Mouse (Mus musculus) forebrain, postnatal 0 days (tissue): Measurements from ENCODE around the gene Gm28038. TPM values are rescaled to one million over a fixed set of nuclear protein-coding genes. Genes with fewer than 3 reads are reported as not detected.

Experiments
- ATAC-seq: fragments of 200-750 bp; cut with Nextera tagmentation; 2 replicates; pipeline ENCODE4 v1.8.0; 2017; ENCODE audit warnings: mild to moderate bottlenecking, moderate library complexity
- DNase-seq: peaks from one replicate; pipeline ENCODE4 v3.0.0-alpha.2; 2015
- H3K27ac ChIP-seq: fragments of 300-500 bp; sonication (generic); 2 replicates; pipeline ENCODE4 v1.5.1; 2014; ENCODE audit warnings: low read depth, mild to moderate bottlenecking, antibody characterized with exemption, low read length, moderate library complexity, mixed read lengths
- H3K27me3 ChIP-seq: fragments of 300-500 bp; sonication (generic); 2 replicates; pipeline ENCODE4 v1.6.1; 2014; ENCODE audit warnings: mild to moderate bottlenecking, low read length, mixed read lengths; ENCODE audit not compliant: insufficient read depth
- H3K36me3 ChIP-seq: fragments of 300-500 bp; sonication (generic); 2 replicates; pipeline ENCODE4 v1.6.1; 2014; ENCODE audit warnings: mild to moderate bottlenecking, moderate library complexity; ENCODE audit not compliant: insufficient read depth
- H3K4me1 ChIP-seq: fragments of 300-500 bp; sonication (generic); 2 replicates; pipeline ENCODE4 v1.6.1; 2014; ENCODE audit warnings: antibody characterized with exemption; ENCODE audit not compliant: insufficient read depth
- H3K4me2 ChIP-seq: fragments of 300-500 bp; sonication (generic); 2 replicates; pipeline ENCODE4 v1.6.1; 2014; ENCODE audit warnings: low read depth, mild to moderate bottlenecking, moderate library complexity
- H3K4me3 ChIP-seq: fragments of 300-500 bp; sonication (generic); 2 replicates; pipeline ENCODE4 v1.5.1; 2014; ENCODE audit warnings: low read depth, low read length, mixed read lengths
- H3K9ac ChIP-seq: fragments of 300-500 bp; sonication (generic); 2 replicates; pipeline ENCODE4 v1.6.1; 2014; ENCODE audit warnings: mild to moderate bottlenecking
- H3K9me3 ChIP-seq: fragments of 300-500 bp; sonication (generic); 2 replicates; pipeline ENCODE4 v1.6.1; 2016; ENCODE audit warnings: low read length
- CTCF ChIP-seq: sonication (generic); IDR thresholded peaks from 2 replicates; pipeline ENCODE4 v1.5.1; 2016; ENCODE audit warnings: antibody characterized with exemption, control low read depth, low read depth
- WGBS: fragments of 180-500 bp; shearing (Covaris S2); extraction: QIAGEN DNeasy Blood & Tissue Kit; methylation state at CpG from one replicate; pipeline ENCODE4 v1.1.7; 2014; 5-methylcytosine and 5-hydroxymethylcytosine counted together
- polyA plus RNA-seq: library from polyadenylated mRNA; unstranded; fragments of >200 nt; fragmentation: Nextera tagmentation; extraction: Ambion mirVana; gene quantifications from 2 replicates; pipeline ENCODE4 v1.2.1, GENCODE M21; 2015
- total RNA-seq: library from RNA; depleted of rRNA; stranded (reverse); fragments of >200 nt; gene quantifications from 2 replicates; pipeline ENCODE4 v1.2.3, GENCODE M21; 2014

Gene Gm28038
- total and polyA plus RNA-seq, 2 experiments from 2014 or later = 2.4 TPM; not detected in 1

- Histone ChIP-seq H3K27ac (no peak overlapping the region), H3K4me3 (no peak overlapping the region), H3K4me2 (no peak overlapping the region), H3K27me3 (no peaks in the 10 kb centered on the region), H3K4me1 (peaks cover 13% of the 10 kb centered on the region), H3K36me3 (peaks cover 46% of the 10 kb centered on the region), H3K9me3 (no peaks in the 10 kb centered on the region), H3K9ac (no peak overlapping the region)
- TF ChIP-seq CTCF = no peak
- WGBS = 66% methylated on average over 4 of the region's 4 CpGs
- ATAC-seq (no peak), DNase-seq (no peak)
Observed at GRCm38 (mm10) chr2:30239777-30240176, 41.1 kb upstream of the Gm28038 start.

DNA sequence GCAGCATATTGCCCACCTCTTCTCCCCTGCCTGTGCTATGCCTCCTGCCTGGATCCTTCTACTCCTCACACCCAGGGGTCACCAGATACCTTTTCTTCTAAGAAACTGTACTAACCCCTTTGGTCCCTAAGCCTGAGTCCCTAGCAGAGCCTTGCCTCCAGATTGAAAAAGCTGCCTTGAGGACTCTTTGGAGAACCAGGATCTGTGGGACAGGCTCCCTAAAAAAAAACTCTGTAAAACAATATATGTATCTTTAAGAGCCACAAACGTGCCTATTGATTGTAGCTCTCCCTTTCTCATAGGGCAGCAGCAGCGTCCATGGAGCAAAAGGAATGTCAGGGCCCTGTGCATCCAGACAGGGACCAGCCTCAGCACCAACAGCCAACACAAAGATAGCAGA is 40.6 kb upstream of the Gm28038 start, which contains the start of gene Gm28035:
Gm28035 (plus strand) TSS at position 301 of the 400 bp plus-strand sequence.
- Histone ChIP-seq H3K9me3 (no peaks in the 10 kb centered on the region), H3K27ac (no peak within 1 kb of the TSS), H3K27me3 (no peaks in the 10 kb centered on the region), H3K4me3 (no peak within 1 kb of the TSS), H3K9ac (no peak within 1 kb of the TSS), H3K4me2 (no peak within 1 kb of the TSS), H3K4me1 (peaks cover 13% of the 10 kb centered on the region), H3K36me3 (peaks cover 49% of the 10 kb centered on the region)
- 84% methylated on average over 2 of the region's 2 CpGs for WGBS
- DNase-seq = no peak
- no peak for TF ChIP-seq CTCF
- no peak for ATAC-seq

DNA sequence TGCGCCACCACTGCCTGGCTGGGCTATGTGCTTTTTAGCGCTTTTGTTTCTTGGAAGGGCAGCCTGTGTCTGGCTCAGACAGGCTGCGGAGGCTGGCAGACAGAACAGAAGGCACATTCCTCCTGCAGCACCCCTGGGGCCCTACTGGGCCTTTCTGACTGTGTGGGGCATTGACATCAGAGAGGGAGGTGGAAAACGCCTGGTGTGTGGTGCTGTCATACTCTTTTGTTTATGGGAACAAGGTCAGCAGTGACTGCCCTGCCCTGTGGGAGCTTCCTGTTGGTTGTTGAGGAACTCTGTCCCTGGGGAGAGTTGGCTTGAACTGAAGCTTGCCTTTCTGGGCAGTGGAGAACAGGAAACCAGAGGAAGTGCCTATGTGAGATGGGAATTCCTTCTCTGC is 38.3 kb upstream of the Gm28038 start:
- DNase-seq = no peak

GRCm38 (mm10) chr2:30243391-30243790 is 37.5 kb upstream of the Gm28038 start:
- ATAC-seq (no peak), DNase-seq (no peak)
- Histone ChIP-seq H3K4me3 (no peak overlapping the region), H3K36me3 (peaks cover 52% of the 10 kb centered on the region), H3K4me1 (peaks cover 13% of the 10 kb centered on the region), H3K27me3 (no peaks in the 10 kb centered on the region), H3K27ac (no peak overlapping the region), H3K4me2 (no peak overlapping the region), H3K9ac (no peak overlapping the region), H3K9me3 (no peaks in the 10 kb centered on the region)
- 98% methylated on average over 4 of the region's 4 CpGs for WGBS
- no peak for TF ChIP-seq CTCF

More for the DNA sequence above, 38.3 kb upstream of the Gm28038 start:
- Histone ChIP-seq H3K4me3 (no peak overlapping the region), H3K4me2 (no peak overlapping the region), H3K36me3 (peaks cover 49% of the 10 kb centered on the region), H3K9ac (no peak overlapping the region), H3K27me3 (no peaks in the 10 kb centered on the region), H3K27ac (no peak overlapping the region), H3K4me1 (peaks cover 13% of the 10 kb centered on the region), H3K9me3 (no peaks in the 10 kb centered on the region)
- TF ChIP-seq CTCF = no peak
- ATAC-seq = no peak
- 54% methylated on average over 4 of the region's 4 CpGs for WGBS

GRCm38 (mm10) chr2:30244595-30245178 is 36.2 kb upstream of the Gm28038 start:
- Histone ChIP-seq H3K4me2 (no peak overlapping the region), H3K4me1 (no peaks in the 10 kb centered on the region; the same call in 1 of the 2 replicates), H3K27me3 (no peaks in the 10 kb centered on the region), H3K36me3 (peaks cover 65% of the 10 kb centered on the region), H3K27ac (no peak overlapping the region), H3K4me3 (no peak overlapping the region), H3K9me3 (no peaks in the 10 kb centered on the region), H3K9ac (no peak overlapping the region)
- DNase-seq (no peak), ATAC-seq (no peak)
- 80% methylated on average over 7 of the region's 7 CpGs for WGBS
- TF ChIP-seq CTCF = no peak

DNA sequence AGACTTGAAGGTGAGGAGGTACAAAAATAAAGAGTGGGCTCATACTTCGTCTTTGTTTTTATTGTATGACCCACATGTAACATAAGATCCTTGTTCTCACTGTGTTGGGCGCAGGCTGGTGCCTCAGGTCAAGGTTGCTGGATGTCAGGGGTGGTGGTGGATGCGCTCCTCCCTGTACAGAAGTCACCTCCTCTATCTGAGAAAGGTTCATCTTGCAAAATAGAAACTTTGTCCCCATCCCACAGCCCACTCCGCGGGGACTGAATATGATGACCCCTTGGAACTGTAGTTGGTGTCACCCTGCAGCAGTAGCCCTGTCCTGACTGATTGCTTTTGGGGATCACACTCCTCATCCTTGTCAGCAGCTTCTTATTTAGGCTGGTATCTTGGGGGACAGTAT is 33.8 kb upstream of the Gm28038 start:
- H3K4me1 ChIP-seq = no peaks in the 10 kb centered on the region
- no peak overlapping the region for H3K4me3 ChIP-seq
- peaks cover 53% of the 10 kb centered on the region for H3K36me3 ChIP-seq

GRCm38 (mm10) chr2:30247681-30248080 is 33.2 kb upstream of the Gm28038 start:
- Histone ChIP-seq H3K9me3 (no peaks in the 10 kb centered on the region), H3K4me3 (no peak overlapping the region), H3K36me3 (peaks cover 48% of the 10 kb centered on the region), H3K4me1 (no peaks in the 10 kb centered on the region), H3K9ac (no peak overlapping the region), H3K27me3 (no peaks in the 10 kb centered on the region), H3K27ac (no peak overlapping the region), H3K4me2 (no peak overlapping the region)
- DNase-seq (no peak), ATAC-seq (no peak)
- WGBS = 69% methylated on average over 4 of the region's 4 CpGs
- TF ChIP-seq CTCF = no peak

More for the DNA sequence above, 33.8 kb upstream of the Gm28038 start:
- DNase-seq (no peak), ATAC-seq (no peak)
- H3K4me2 ChIP-seq = no peak overlapping the region
- no peak overlapping the region for H3K9ac ChIP-seq
- H3K27ac ChIP-seq = no peak overlapping the region
- H3K9me3 ChIP-seq = no peaks in the 10 kb centered on the region
- no peak for TF ChIP-seq CTCF
- H3K27me3 ChIP-seq = no peaks in the 10 kb centered on the region
- WGBS = 94% methylated on average over 5 of the region's 5 CpGs
